Mouse (Mus musculus) T-cell, adult 66 days (primary cell): ENCODE data around the gene Csn1s2b. TPM values are rescaled to one million over a fixed set of nuclear protein-coding genes. Genes with fewer than 3 reads are reported as not detected.

Experiments used
- total RNA-seq, 2 experiments: library from RNA; stranded (reverse); gene quantifications; 3 replicates in 1 of 2; 4 replicates in 1 of 2; pipeline ENCODE4 v1.2.4; 2023

The Csn1s2b gene
- total RNA-seq, result not detected

DNA sequence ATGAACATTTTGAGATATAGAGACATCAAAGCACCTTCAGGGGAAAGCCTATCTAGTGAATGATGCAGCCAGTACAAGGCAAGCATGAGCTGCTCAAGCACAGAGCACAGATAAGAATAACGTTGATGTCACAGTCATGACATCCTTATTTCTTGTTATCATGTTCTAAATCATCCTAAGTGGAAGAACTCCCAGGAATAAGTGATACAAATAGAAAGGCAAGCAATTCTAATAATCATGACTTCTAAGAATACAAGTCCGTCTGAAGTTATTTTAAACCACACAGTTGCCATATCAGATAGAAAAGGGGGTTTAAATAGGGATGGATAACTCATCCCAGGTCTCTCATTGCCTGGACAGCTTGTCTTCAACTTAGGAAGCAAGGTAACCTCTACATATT, at the start of gene Csn1s2b:
Gene Csn1s2b (plus strand): TSS at position 301 of the 400 bp plus-strand sequence.

GRCm38 (mm10) chr5:87774267-87774666, 33.6 kb upstream of the Csn1s2b start, which contains the start of gene Csn1s2a:
Csn1s2a (plus strand) TSS chr5:87774567.

GRCm38 (mm10) chr5:87825386-87825785, 17.5 kb downstream of the Csn1s2b start, which contains the start of gene Prr27:
Prr27 (plus strand) TSS chr5:87825686.

Other genes with a start within 250 kb of the Csn1s2b start
- not detected for gene Sult1d1, start 239.1 kb upstream of the Csn1s2b start, total RNA-seq
- gene Sult1e1, start 216.5 kb upstream of the Csn1s2b start, total RNA-seq, result not detected
- not detected for gene Csn1s1, start 141.9 kb upstream of the Csn1s2b start, total RNA-seq
- not detected for gene Csn2, start 108.5 kb upstream of the Csn1s2b start, total RNA-seq
- not detected for gene Csn1s2a, start 33.5 kb upstream of the Csn1s2b start, total RNA-seq
- not detected for gene Prr27, start 17.6 kb downstream of the Csn1s2b start, total RNA-seq
- not detected for gene Odam, start 76.9 kb downstream of the Csn1s2b start, total RNA-seq
- not detected for gene Csn3, start 117.5 kb downstream of the Csn1s2b start, total RNA-seq
- not detected for gene 2310003L06Rik, start 161.4 kb downstream of the Csn1s2b start, total RNA-seq
- gene Gm28434, start 161.4 kb downstream of the Csn1s2b start, total RNA-seq, result not detected
- gene Cabs1, start 171.4 kb downstream of the Csn1s2b start, total RNA-seq, result not detected
- not detected for gene Smr3a, start 194.5 kb downstream of the Csn1s2b start, total RNA-seq